Mouse (Mus musculus) embryonic fibroblast, embryonic 13.5 days (primary cell): ENCODE measurements around the gene Hmga2.

Experiments
- CTCF ChIP-seq: IDR thresholded peaks from 2 replicates; pipeline ENCODE4 v1.5.1; 2011; ENCODE audit warnings: mild to moderate bottlenecking, control low read depth, low read length, moderate library complexity, borderline replicate concordance; ENCODE audit not compliant: insufficient read depth
- POLR2A ChIP-seq: IDR thresholded peaks from 2 replicates; pipeline ENCODE4 v1.6.1; 2011; ENCODE audit warnings: low read depth, mild to moderate bottlenecking, control low read depth, low read length, moderate library complexity

GRCm38 (mm10) chr10:120390912-120391835, 85.1 kb downstream of the Hmga2 start:
- TF ChIP-seq CTCF (no peak), POLR2A (no peak)
